Mouse (Mus musculus) thymus, adult 2 months (tissue): ENCODE measurements around the gene Ifi27.

Experiments
- CTCF ChIP-seq: fragments of 200-500 bp; IDR thresholded peaks from 2 replicates; pipeline ENCODE4 v1.5.1; 2012; ENCODE audit warnings: mild to moderate bottlenecking, control low read depth, low read length, moderate library complexity, borderline replicate concordance; ENCODE audit not compliant: control insufficient read depth, poor library complexity, insufficient read depth; ENCODE audit errors: extremely low read depth
- POLR2A ChIP-seq: fragments of 200-500 bp; IDR thresholded peaks from 2 replicates; pipeline ENCODE4 v1.6.1; 2012; ENCODE audit warnings: mild to moderate bottlenecking, low read length, control low read depth, moderate library complexity; ENCODE audit not compliant: control insufficient read depth, poor library complexity, insufficient read depth; ENCODE audit errors: extremely low read depth

- TF ChIP-seq CTCF (no peak), POLR2A (no peak)
Observed at GRCm38 (mm10) chr12:103474481-103474880, 40.5 kb downstream of the Ifi27 start.
